Mouse (Mus musculus): ENCODE data around the gene Pp2d1. TPM values are rescaled to one million over a fixed set of nuclear protein-coding genes. Genes with fewer than 3 reads are reported as not detected.
A peak's percentile ranks its signal among the peaks of the same experiment; 100 is the strongest.

The Pp2d1 gene
- polyA plus RNA-seq, 1 experiment, result 0.04 TPM

GRCm38 (mm10) chr17:53519364-53519763, 19.9 kb downstream of the Pp2d1 start:
- no peaks in the 10 kb centered on the region for H3K27me3 ChIP-seq (ENCODE audit: control insufficient read depth, insufficient read depth, insufficient read length)

GRCm38 (mm10) chr17:53512311-53512951, 26.8 kb downstream of the Pp2d1 start:
- Histone ChIP-seq H3K79me2 (ENCODE audit: control insufficient read depth, insufficient read depth) (no peaks in the 10 kb centered on the region), H3K36me3 (ENCODE audit: control insufficient read depth, insufficient read depth) (peaks cover 14% of the 10 kb centered on the region), H3K79me3 (ENCODE audit: low read depth) (no peaks in the 10 kb centered on the region), H3ac (ENCODE audit: control insufficient read depth, insufficient read length, low read depth) (no peak overlapping the region), H3K4me3 (ENCODE audit: insufficient read depth, poor library complexity, severe bottlenecking) (no peak overlapping the region), H3K27me3 (ENCODE audit: control insufficient read depth, insufficient read depth, insufficient read length) (no peaks in the 10 kb centered on the region)
- TF ChIP-seq USF1 (IDR thresholded peaks at IDR 0.05; ENCODE audit: low read depth) (no peak), MAX (IDR thresholded peaks at IDR 0.05) (no peak), MYOG (IDR thresholded peaks at IDR 0.05; ENCODE audit: control insufficient read depth, extremely low read depth, insufficient read length) (no peak), MYOD1 (IDR thresholded peaks at IDR 0.05; ENCODE audit: control insufficient read depth, insufficient read length, low read depth) (no peak), CTCF (IDR thresholded peaks at IDR 0.05; ENCODE audit: control insufficient read depth, insufficient read depth, insufficient read length) (no peak), FOSL1 (IDR thresholded peaks at IDR 0.05; ENCODE audit: insufficient read depth, low read length, poor library complexity, severe bottlenecking) (no peak), CEBPB (IDR thresholded peaks at IDR 0.05; ENCODE audit: low read depth) (no peak)

More at GRCm38 (mm10) chr17:53519364-53519763, 19.9 kb downstream of the Pp2d1 start:
- no peaks in the 10 kb centered on the region for H3K79me2 ChIP-seq (ENCODE audit: control insufficient read depth, insufficient read depth)
- peaks cover 7% of the 10 kb centered on the region for H3K36me3 ChIP-seq (ENCODE audit: control insufficient read depth, insufficient read depth)
- H3ac ChIP-seq (ENCODE audit: control insufficient read depth, insufficient read length, low read depth), result no peak overlapping the region
- H3K4me3 ChIP-seq (ENCODE audit: insufficient read depth, poor library complexity, severe bottlenecking), result no peak overlapping the region
- no peak for TF ChIP-seq CTCF (IDR thresholded peaks at IDR 0.05; ENCODE audit: control insufficient read depth, insufficient read depth, insufficient read length)
- no peak for TF ChIP-seq MYOG (IDR thresholded peaks at IDR 0.05; ENCODE audit: control insufficient read depth, extremely low read depth, insufficient read length)
- no peak for TF ChIP-seq MAX (IDR thresholded peaks at IDR 0.05)
- no peaks in the 10 kb centered on the region for H3K79me3 ChIP-seq (ENCODE audit: low read depth)

- peaks cover 60% of the 10 kb centered on the region for H3K36me3 ChIP-seq (ENCODE audit: control insufficient read depth, insufficient read depth)
- peaks cover under 1% of the 10 kb centered on the region for H3K79me2 ChIP-seq (ENCODE audit: control insufficient read depth, insufficient read depth)
- no peak overlapping the region for H3K4me3 ChIP-seq (ENCODE audit: insufficient read depth, poor library complexity, severe bottlenecking)
Measured at GRCm38 (mm10) chr17:53502966-53503365, 36.3 kb downstream of the Pp2d1 start.

DNA sequence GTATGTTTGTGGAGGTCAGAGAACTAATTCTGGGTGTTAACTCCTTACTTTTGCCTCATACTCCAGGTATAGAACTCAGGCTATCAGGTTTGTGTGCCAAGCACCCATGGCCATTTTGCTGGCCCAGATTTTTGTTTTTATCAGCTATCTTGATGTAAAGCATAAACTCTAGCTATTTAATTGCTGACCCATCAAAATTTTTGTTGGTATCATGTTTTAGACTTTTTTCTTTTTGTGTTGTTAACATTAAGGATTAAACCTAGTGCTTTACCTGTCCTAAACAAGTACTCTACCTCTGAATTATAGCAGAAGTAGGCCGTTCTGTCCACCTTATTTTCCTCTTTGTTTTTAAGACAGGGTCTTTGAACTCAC, 50.3 kb downstream of the Pp2d1 start:
- Histone ChIP-seq H3K79me3 (ENCODE audit: low read depth) (peaks cover 74% of the 10 kb centered on the region), H3ac (ENCODE audit: control insufficient read depth, insufficient read length, low read depth) (no peak overlapping the region), H3K79me2 (ENCODE audit: control insufficient read depth, insufficient read depth) (peaks cover 99% of the 10 kb centered on the region), H3K27me3 (ENCODE audit: control insufficient read depth, insufficient read depth, insufficient read length) (no peaks in the 10 kb centered on the region), H3K36me3 (ENCODE audit: control insufficient read depth, insufficient read depth) (peaks cover 47% of the 10 kb centered on the region), H3K4me3 (ENCODE audit: insufficient read depth, poor library complexity, severe bottlenecking) (no peak overlapping the region)
- TF ChIP-seq MAX (IDR thresholded peaks at IDR 0.05) (no peak), CEBPB (IDR thresholded peaks at IDR 0.05; ENCODE audit: low read depth) (no peak), CTCF (IDR thresholded peaks at IDR 0.05; ENCODE audit: control insufficient read depth, insufficient read depth, insufficient read length) (no peak), MYOG (IDR thresholded peaks at IDR 0.05; ENCODE audit: control insufficient read depth, extremely low read depth, insufficient read length) (no peak), FOSL1 (IDR thresholded peaks at IDR 0.05; ENCODE audit: insufficient read depth, low read length, poor library complexity, severe bottlenecking) (no peak), USF1 (IDR thresholded peaks at IDR 0.05; ENCODE audit: low read depth) (no peak), MYOD1 (IDR thresholded peaks at IDR 0.05; ENCODE audit: control insufficient read depth, insufficient read length, low read depth) (no peak)

More at GRCm38 (mm10) chr17:53502966-53503365, 36.3 kb downstream of the Pp2d1 start:
- TF ChIP-seq MYOG (IDR thresholded peaks at IDR 0.05; ENCODE audit: control insufficient read depth, extremely low read depth, insufficient read length) (no peak), MYOD1 (IDR thresholded peaks at IDR 0.05; ENCODE audit: control insufficient read depth, insufficient read length, low read depth) (no peak), MAX (IDR thresholded peaks at IDR 0.05) (no peak)
- Histone ChIP-seq H3K27me3 (ENCODE audit: control insufficient read depth, insufficient read depth, insufficient read length) (no peaks in the 10 kb centered on the region), H3K79me3 (ENCODE audit: low read depth) (peaks cover 2% of the 10 kb centered on the region), H3ac (ENCODE audit: control insufficient read depth, insufficient read length, low read depth) (no peak overlapping the region)

GRCm38 (mm10) chr17:53488291-53489006, 50.8 kb downstream of the Pp2d1 start:
- Histone ChIP-seq H3K36me3 (ENCODE audit: control insufficient read depth, insufficient read depth) (peaks cover 47% of the 10 kb centered on the region), H3K79me3 (ENCODE audit: low read depth) (peaks cover 74% of the 10 kb centered on the region), H3K27me3 (ENCODE audit: control insufficient read depth, insufficient read depth, insufficient read length) (no peaks in the 10 kb centered on the region), H3K79me2 (ENCODE audit: control insufficient read depth, insufficient read depth) (peaks cover 99% of the 10 kb centered on the region), H3K4me3 (ENCODE audit: insufficient read depth, poor library complexity, severe bottlenecking) (no peak overlapping the region), H3ac (ENCODE audit: control insufficient read depth, insufficient read length, low read depth) (no peak overlapping the region)
- no peak for TF ChIP-seq FOSL1 (IDR thresholded peaks at IDR 0.05; ENCODE audit: insufficient read depth, low read length, poor library complexity, severe bottlenecking)
- peak; percentile 41 for TF ChIP-seq CEBPB (IDR thresholded peaks at IDR 0.05; ENCODE audit: low read depth)
- no peak for TF ChIP-seq MAX (IDR thresholded peaks at IDR 0.05)
- TF ChIP-seq MYOG (IDR thresholded peaks at IDR 0.05; ENCODE audit: control insufficient read depth, extremely low read depth, insufficient read length), result no peak
- TF ChIP-seq USF1 (IDR thresholded peaks at IDR 0.05; ENCODE audit: low read depth), result no peak

GRCm38 (mm10) chr17:53480433-53480832, 58.8 kb downstream of the Pp2d1 start:
- peaks cover 59% of the 10 kb centered on the region for H3K79me2 ChIP-seq (ENCODE audit: control insufficient read depth, insufficient read depth)
- peaks cover 33% of the 10 kb centered on the region for H3K36me3 ChIP-seq (ENCODE audit: control insufficient read depth, insufficient read depth)
- H3K79me3 ChIP-seq (ENCODE audit: low read depth), result peaks cover 49% of the 10 kb centered on the region
- peak overlapping the region; percentile 74 for H3K4me3 ChIP-seq (ENCODE audit: insufficient read depth, poor library complexity, severe bottlenecking)
- no peaks in the 10 kb centered on the region for H3K27me3 ChIP-seq (ENCODE audit: control insufficient read depth, insufficient read depth, insufficient read length)
- peak overlapping the region; percentile 84 for H3ac ChIP-seq (ENCODE audit: control insufficient read depth, insufficient read length, low read depth)
- TF ChIP-seq USF1 (IDR thresholded peaks at IDR 0.05; ENCODE audit: low read depth) (no peak), CTCF (IDR thresholded peaks at IDR 0.05; ENCODE audit: control insufficient read depth, insufficient read depth, insufficient read length) (no peak), MAX (IDR thresholded peaks at IDR 0.05) (no peak), MYOG (IDR thresholded peaks at IDR 0.05; ENCODE audit: control insufficient read depth, extremely low read depth, insufficient read length) (no peak), CEBPB (IDR thresholded peaks at IDR 0.05; ENCODE audit: low read depth) (no peak), FOSL1 (IDR thresholded peaks at IDR 0.05; ENCODE audit: insufficient read depth, low read length, poor library complexity, severe bottlenecking) (no peak), MYOD1 (IDR thresholded peaks at IDR 0.05; ENCODE audit: control insufficient read depth, insufficient read length, low read depth) (no peak)
